Mouse (Mus musculus) lung, postnatal 25 days (tissue): ENCODE data around the gene Rnf167.

Source experiments
- DNase-seq: peaks from one replicate; pipeline ENCODE4 v3.0.0; 2022; ENCODE audit warnings: low spot score

Rnf167 gene

GRCm38 (mm10) chr11:70678092-70678491 is 31.1 kb downstream of the Rnf167 start:
- no peak for DNase-seq

GRCm38 (mm10) chr11:70678576-70678975 is 31.5 kb downstream of the Rnf167 start:
- DNase-seq = no peak

- DNase-seq = no peak
Observed at GRCm38 (mm10) chr11:70679361-70679760, 32.3 kb downstream of the Rnf167 start.

- peak; percentile 57 for DNase-seq
Observed at GRCm38 (mm10) chr11:70679894-70680293, 32.9 kb downstream of the Rnf167 start.

- no peak for DNase-seq
Observed at GRCm38 (mm10) chr11:70681170-70681569, 34.1 kb downstream of the Rnf167 start.

- DNase-seq = no peak
Observed at GRCm38 (mm10) chr11:70681897-70682581, 35.0 kb downstream of the Rnf167 start.

GRCm38 (mm10) chr11:70683640-70684039 is 36.6 kb downstream of the Rnf167 start:
- DNase-seq = no peak

- no peak for DNase-seq
Observed at GRCm38 (mm10) chr11:70686901-70687566, 40.0 kb downstream of the Rnf167 start.

GRCm38 (mm10) chr11:70687601-70688199 is 40.7 kb downstream of the Rnf167 start, which contains the start of gene Camta2:
TSS of gene Camta2 (minus strand) at chr11:70688105.
- DNase-seq = peak; percentile 85

- no peak for DNase-seq
Observed at GRCm38 (mm10) chr11:70688372-70688771, 41.3 kb downstream of the Rnf167 start.

GRCm38 (mm10) chr11:70689578-70689977 is 42.5 kb downstream of the Rnf167 start:
- DNase-seq = no peak

GRCm38 (mm10) chr11:70693504-70693903 is 46.5 kb downstream of the Rnf167 start:
- no peak for DNase-seq

GRCm38 (mm10) chr11:70697376-70697775 is 50.3 kb downstream of the Rnf167 start:
- no peak for DNase-seq

- DNase-seq = no peak
Observed at GRCm38 (mm10) chr11:70699051-70699450, 52.0 kb downstream of the Rnf167 start.

- DNase-seq = peak; percentile 94
Observed at GRCm38 (mm10) chr11:70699722-70700556, 52.9 kb downstream of the Rnf167 start, which contains the start of the genes Inca1 and Kif1c. TSS of gene Inca1 (minus strand) at chr11:70700155. TSS of gene Kif1c (plus strand) at chr11:70700548.

GRCm38 (mm10) chr11:70700613-70701012 is 53.6 kb downstream of the Rnf167 start:
- peak; percentile 65 for DNase-seq
